Mouse (Mus musculus) spleen, postnatal 0 days (tissue): ENCODE measurements around the gene Vmn2r80. TPM values are rescaled to one million over a fixed set of nuclear protein-coding genes. Genes with fewer than 3 reads are reported as not detected.

Experiments
- polyA plus RNA-seq: library from polyadenylated mRNA; unstranded; fragments of >200 nt; fragmentation: Nextera tagmentation; extraction: Ambion mirVana; gene quantifications from 2 replicates; pipeline ENCODE4 v1.2.1, GENCODE M21; 2015

Vmn2r80 gene
- polyA plus RNA-seq, result not detected in 2 replicates

DNA sequence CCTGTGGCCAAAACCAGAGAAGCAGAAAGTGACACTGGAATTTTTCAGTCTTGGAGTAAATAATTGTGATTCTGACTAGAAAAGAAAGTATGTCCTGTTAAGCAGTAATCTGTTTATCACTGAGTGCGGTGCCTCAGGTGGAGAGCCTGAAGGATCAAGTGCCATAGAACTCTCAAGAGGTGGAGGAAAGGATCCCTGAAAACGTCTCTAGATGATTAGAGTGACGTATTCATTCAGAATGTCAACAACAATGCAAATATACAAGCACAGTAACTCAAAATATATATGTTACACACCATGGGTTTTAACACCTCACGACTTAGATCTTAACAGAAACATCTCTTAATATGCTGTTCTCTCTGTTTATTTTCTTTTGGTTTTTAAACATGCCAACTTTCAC, at the start of gene Vmn2r80:
Vmn2r80 (plus strand) TSS at position 301 of the 400 bp plus-strand sequence.

Other genes starting within 250 kb of the Vmn2r80 start
- not detected in 2 replicates for gene Olfr1354, start 235.6 kb upstream of the Vmn2r80 start, polyA plus RNA-seq
- gene Olfr8, start 198.1 kb upstream of the Vmn2r80 start, polyA plus RNA-seq, result not detected in 2 replicates
- not detected in 2 replicates for gene Olfr1353, start 185.5 kb upstream of the Vmn2r80 start, polyA plus RNA-seq
- gene Olfr1352, start 167.7 kb upstream of the Vmn2r80 start, polyA plus RNA-seq, result not detected in 2 replicates
- not detected in 2 replicates for gene Olfr1351, start 136.3 kb upstream of the Vmn2r80 start, polyA plus RNA-seq
- gene Olfr57, start 120.0 kb upstream of the Vmn2r80 start, polyA plus RNA-seq, result 0.12 TPM in 1 of 2 replicates, not detected in the other
- gene 2610008E11Rik, start 51.2 kb upstream of the Vmn2r80 start, polyA plus RNA-seq, result 6.4 and 7.6 TPM in 2 replicates
- gene Vmn2r81, start 98.9 kb downstream of the Vmn2r80 start, polyA plus RNA-seq, result not detected in 2 replicates
- gene Vmn2r82, start 207.8 kb downstream of the Vmn2r80 start, polyA plus RNA-seq, result not detected in 2 replicates